Mouse (Mus musculus) limb, embryonic 12.5 days (tissue): Measurements from ENCODE around the gene Cntn6. TPM values are rescaled to one million over a fixed set of nuclear protein-coding genes. Genes with fewer than 3 reads are reported as not detected.

Source experiments
- ATAC-seq: fragments of 200-750 bp; cut with Nextera tagmentation; 2 replicates; pipeline ENCODE4 v1.8.0; 2017; ENCODE audit warnings: low read depth, moderate TSS enrichment; ENCODE audit not compliant: insufficient number of reproducible peaks, insufficient read depth, low FRiP score, low TSS enrichment
- H3K27ac ChIP-seq: fragments of 300-500 bp; sonication (generic); 2 replicates; pipeline ENCODE4 v1.5.1; 2016; ENCODE audit warnings: mild to moderate bottlenecking, moderate library complexity
- H3K27me3 ChIP-seq: fragments of 300-500 bp; sonication (generic); 2 replicates; pipeline ENCODE4 v1.6.1; 2016; ENCODE audit warnings: mild to moderate bottlenecking, moderate library complexity
- H3K36me3 ChIP-seq: fragments of 300-500 bp; sonication (generic); 2 replicates; pipeline ENCODE4 v1.6.1; 2016; ENCODE audit warnings: mild to moderate bottlenecking, moderate library complexity
- H3K4me1 ChIP-seq: fragments of 300-500 bp; sonication (generic); replicated peaks from 2 replicates; pipeline ENCODE4 v1.6.1; 2016
- H3K4me2 ChIP-seq: fragments of 300-500 bp; sonication (generic); 2 replicates; pipeline ENCODE4 v1.6.1; 2016; ENCODE audit warnings: mild to moderate bottlenecking, moderate library complexity
- H3K4me3 ChIP-seq: fragments of 300-500 bp; sonication (generic); replicated peaks from 2 replicates; pipeline ENCODE4 v1.5.1; 2016; ENCODE audit warnings: mild to moderate bottlenecking
- H3K9ac ChIP-seq: fragments of 300-500 bp; sonication (generic); replicated peaks from 2 replicates; pipeline ENCODE4 v1.6.1; 2016; ENCODE audit warnings: mild to moderate bottlenecking, moderate library complexity
- H3K9me3 ChIP-seq: fragments of 300-500 bp; sonication (generic); 2 replicates; pipeline ENCODE4 v1.6.1; 2016; ENCODE audit warnings: mild to moderate bottlenecking, moderate library complexity
- WGBS: fragments of 180-500 bp; shearing (Covaris S2); methylation state at CpG from one replicate; pipeline ENCODE4 v1.1.7; 2016; 5-methylcytosine and 5-hydroxymethylcytosine counted together
- polyA plus RNA-seq: library from polyadenylated mRNA; unstranded; fragments of >200 nt; fragmentation: Nextera tagmentation; extraction: Ambion mirVana; gene quantifications from 2 replicates; pipeline ENCODE4 v1.2.1, GENCODE M21; 2016

The Cntn6 gene
- polyA plus RNA-seq: 0.22 TPM in 1 of 2 replicates, not detected in the other

- ATAC-seq: no peak
- WGBS: 57% methylated on average over 11 of the region's 11 CpGs
- Histone ChIP-seq H3K36me3 (no peaks in the 10 kb centered on the region), H3K9ac (no peak within 1 kb of the TSS), H3K27ac (no peak within 1 kb of the TSS), H3K4me3 (no peak within 1 kb of the TSS), H3K9me3 (no peaks in the 10 kb centered on the region), H3K4me2 (no peak within 1 kb of the TSS; the same call in 1 of the 2 replicates), H3K4me1 (0 out of 2 replicates have a peak, but pooled peaks cover 5% of the 10 kb centered on the region), H3K27me3 (no peaks in the 10 kb centered on the region)
Measured at GRCm38 (mm10) chr6:104492490-104493431, at the start of gene Cntn6. TSS of gene Cntn6 (plus strand) at chr6:104492790.

- Histone ChIP-seq H3K27me3 (no peaks in the 10 kb centered on the region), H3K4me3 (no peak overlapping the region), H3K9me3 (no peaks in the 10 kb centered on the region), H3K4me2 (no peak overlapping the region), H3K27ac (no peak overlapping the region), H3K4me1 (0 out of 2 replicates have a peak, but pooled peaks cover 4% of the 10 kb centered on the region), H3K36me3 (no peaks in the 10 kb centered on the region), H3K9ac (no peak overlapping the region)
- ATAC-seq: no peak
- 53% methylated on average over 3 of the region's 3 CpGs for WGBS
Measured at GRCm38 (mm10) chr6:104443731-104444130, 48.9 kb upstream of the Cntn6 start.

- no peaks in the 10 kb centered on the region for H3K4me1 ChIP-seq
- H3K27me3 ChIP-seq: no peaks in the 10 kb centered on the region
- no peaks in the 10 kb centered on the region for H3K36me3 ChIP-seq
- H3K27ac ChIP-seq: no peak overlapping the region
- H3K4me3 ChIP-seq: no peak overlapping the region
- no peak overlapping the region for H3K4me2 ChIP-seq
- 89% methylated on average over 1 of the region's 1 CpGs for WGBS
- H3K9ac ChIP-seq: no peak overlapping the region
- ATAC-seq: no peak
- no peaks in the 10 kb centered on the region for H3K9me3 ChIP-seq
Measured at GRCm38 (mm10) chr6:104470706-104471105, 21.9 kb upstream of the Cntn6 start.

DNA sequence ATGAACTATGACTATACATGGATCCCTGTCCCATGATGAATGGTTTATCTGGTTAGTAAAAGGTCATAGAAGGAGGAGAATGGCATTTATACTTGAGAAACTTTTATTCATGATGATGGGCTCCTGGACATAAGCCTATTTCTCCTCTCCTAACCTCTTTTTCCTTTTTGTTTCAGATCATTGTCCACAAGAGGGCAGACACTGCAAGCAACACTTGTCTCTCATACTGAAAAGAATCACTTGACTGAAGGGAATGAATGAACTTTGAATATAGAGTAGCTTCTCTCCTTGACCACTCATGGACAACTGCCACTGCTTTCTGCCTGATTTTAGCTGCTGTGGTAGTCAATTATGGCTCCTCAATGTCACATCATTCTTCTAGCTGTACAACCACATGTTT is 13.3 kb upstream of the Cntn6 start:
- Histone ChIP-seq H3K4me2 (no peak overlapping the region), H3K4me3 (no peak overlapping the region), H3K9ac (no peak overlapping the region), H3K9me3 (no peaks in the 10 kb centered on the region), H3K27me3 (no peaks in the 10 kb centered on the region), H3K27ac (no peak overlapping the region), H3K36me3 (no peaks in the 10 kb centered on the region), H3K4me1 (no peaks in the 10 kb centered on the region)
- no peak for ATAC-seq

DNA sequence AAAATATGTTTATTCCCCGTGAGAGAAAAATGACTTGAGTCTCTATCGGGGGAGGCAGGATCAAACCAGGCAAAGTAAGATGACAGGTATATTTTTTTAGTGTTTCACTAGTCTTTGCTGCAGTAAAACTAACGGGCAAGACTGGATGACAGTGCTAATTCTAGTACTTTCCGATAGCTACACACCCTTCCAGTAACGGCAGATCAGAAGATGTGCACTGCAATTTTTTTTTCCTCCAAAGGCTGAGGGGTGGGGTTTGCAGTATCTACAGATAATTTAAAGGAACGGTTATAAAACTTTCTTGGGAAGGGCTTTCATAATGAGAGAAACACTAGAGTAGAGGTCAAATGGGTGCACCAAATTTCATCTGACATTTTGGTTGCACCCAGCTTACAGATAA is 869 bp downstream of the Cntn6 start:
- WGBS: 80% methylated on average over 6 of the region's 6 CpGs
- Histone ChIP-seq H3K36me3 (no peaks in the 10 kb centered on the region), H3K27ac (no peak overlapping the region), H3K4me1 (0 out of 2 replicates have a peak, but pooled peaks cover 5% of the 10 kb centered on the region), H3K4me3 (no peak overlapping the region), H3K4me2 (no peak overlapping the region), H3K9ac (no peak overlapping the region), H3K9me3 (no peaks in the 10 kb centered on the region), H3K27me3 (no peaks in the 10 kb centered on the region)
- no peak for ATAC-seq

DNA sequence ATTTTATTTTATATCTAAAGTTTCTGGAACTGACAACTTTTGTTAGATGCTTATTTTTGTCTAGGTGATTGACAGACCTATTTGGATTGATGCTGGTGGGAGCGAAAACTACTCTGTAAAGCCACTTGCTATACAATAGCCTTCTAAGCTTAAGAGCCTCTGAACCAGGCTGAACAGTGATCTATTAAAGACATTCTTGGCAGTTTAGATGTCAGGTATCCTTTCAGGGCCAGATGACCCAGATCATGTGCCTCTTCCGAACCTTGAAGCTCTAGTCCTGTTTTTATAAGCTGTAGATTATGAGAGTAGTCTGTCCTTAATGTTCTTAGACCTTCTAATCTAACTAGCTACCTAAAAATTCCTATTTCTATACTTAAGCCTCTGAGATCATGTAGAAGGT is 3.2 kb downstream of the Cntn6 start:
- no peak overlapping the region for H3K9ac ChIP-seq

GRCm38 (mm10) chr6:104563993-104564392 is 71.4 kb downstream of the Cntn6 start:
- WGBS: 96% methylated on average over 1 of the region's 1 CpGs
- no peak overlapping the region for H3K4me3 ChIP-seq
- no peak for ATAC-seq

More for the DNA sequence above, 3.2 kb downstream of the Cntn6 start:
- Histone ChIP-seq H3K4me1 (0 out of 2 replicates have a peak, but pooled peaks cover 5% of the 10 kb centered on the region), H3K4me3 (no peak overlapping the region), H3K27me3 (no peaks in the 10 kb centered on the region), H3K36me3 (no peaks in the 10 kb centered on the region), H3K27ac (no peak overlapping the region), H3K9me3 (no peaks in the 10 kb centered on the region), H3K4me2 (no peak overlapping the region)
- ATAC-seq: no peak
- WGBS: 83% methylated on average over 2 of the region's 2 CpGs

GRCm38 (mm10) chr6:104569564-104569963 is 77.0 kb downstream of the Cntn6 start:
- Histone ChIP-seq H3K4me3 (no peak overlapping the region), H3K27me3 (no peaks in the 10 kb centered on the region), H3K9ac (no peak overlapping the region), H3K4me2 (no peak overlapping the region), H3K27ac (no peak overlapping the region), H3K9me3 (no peaks in the 10 kb centered on the region), H3K36me3 (no peaks in the 10 kb centered on the region), H3K4me1 (no peaks in the 10 kb centered on the region)
- ATAC-seq: no peak

More at GRCm38 (mm10) chr6:104563993-104564392, 71.4 kb downstream of the Cntn6 start:
- no peak overlapping the region for H3K4me2 ChIP-seq
- no peaks in the 10 kb centered on the region for H3K36me3 ChIP-seq
- no peak overlapping the region for H3K27ac ChIP-seq
- no peaks in the 10 kb centered on the region for H3K27me3 ChIP-seq
- no peaks in the 10 kb centered on the region for H3K9me3 ChIP-seq
- no peak overlapping the region for H3K9ac ChIP-seq
- no peaks in the 10 kb centered on the region for H3K4me1 ChIP-seq

DNA sequence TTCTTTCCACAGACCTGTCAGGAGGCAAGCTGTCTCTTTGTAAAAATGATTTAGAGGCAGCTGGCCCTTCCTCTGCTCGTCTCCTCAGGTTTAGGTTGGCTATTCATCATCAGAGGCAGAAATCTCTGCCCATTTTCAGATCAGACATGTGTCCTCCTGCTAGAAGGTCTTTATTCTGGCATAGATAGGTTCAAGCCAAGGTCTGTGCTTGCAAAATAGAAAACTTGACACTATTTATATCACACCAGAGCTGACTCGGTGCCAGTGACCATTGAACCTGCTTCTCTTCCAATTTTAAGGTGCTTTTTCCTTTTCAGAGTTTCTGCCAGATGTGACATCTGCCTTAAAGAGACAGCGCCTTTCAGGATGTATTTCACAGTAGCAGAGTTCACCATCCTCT is 95.4 kb downstream of the Cntn6 start:
- H3K36me3 ChIP-seq: no peaks in the 10 kb centered on the region
- no peak overlapping the region for H3K4me3 ChIP-seq
- no peaks in the 10 kb centered on the region for H3K9me3 ChIP-seq
- ATAC-seq: no peak
- WGBS: 54% methylated on average over 3 of the region's 3 CpGs
- H3K27ac ChIP-seq: no peak overlapping the region
- H3K9ac ChIP-seq: no peak overlapping the region
- no peak overlapping the region for H3K4me2 ChIP-seq
- H3K4me1 ChIP-seq: no peaks in the 10 kb centered on the region
- no peaks in the 10 kb centered on the region for H3K27me3 ChIP-seq

DNA sequence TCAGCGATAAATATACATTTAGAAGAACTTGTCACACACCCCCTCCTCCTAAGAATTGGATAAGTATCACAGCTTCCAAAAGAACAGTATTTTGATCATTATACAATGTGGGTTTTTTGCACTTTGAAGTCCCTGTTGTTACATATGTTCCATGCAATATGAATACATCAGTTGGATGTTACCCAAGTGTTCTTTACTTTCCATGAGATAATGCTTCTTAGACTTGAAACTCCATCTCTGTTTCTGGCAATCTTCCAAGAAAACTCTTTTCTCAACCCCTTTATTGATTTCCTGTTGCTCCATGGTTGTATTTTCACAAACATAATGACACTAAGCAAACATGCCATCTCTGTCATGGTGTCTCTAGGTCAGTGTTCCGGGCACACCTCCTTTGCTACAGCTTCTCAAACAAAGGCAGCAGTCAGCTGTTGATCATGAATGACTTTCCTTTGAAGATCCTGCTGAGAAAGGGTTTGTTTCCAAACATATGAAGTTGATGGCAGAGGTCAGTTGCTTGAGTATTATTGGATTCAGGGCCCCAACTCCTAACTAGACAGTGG is 108.3 kb downstream of the Cntn6 start:
- no peak overlapping the region for H3K4me3 ChIP-seq
- 92% methylated on average over 2 of the region's 2 CpGs for WGBS
- ATAC-seq: no peak
- H3K27me3 ChIP-seq: no peaks in the 10 kb centered on the region
- no peak overlapping the region for H3K27ac ChIP-seq
- H3K9ac ChIP-seq: no peak overlapping the region
- H3K9me3 ChIP-seq: no peaks in the 10 kb centered on the region
- no peaks in the 10 kb centered on the region for H3K36me3 ChIP-seq
- no peaks in the 10 kb centered on the region for H3K4me1 ChIP-seq
- H3K4me2 ChIP-seq: no peak overlapping the region

GRCm38 (mm10) chr6:104602894-104603293 is 110.3 kb downstream of the Cntn6 start:
- Histone ChIP-seq H3K4me1 (no peaks in the 10 kb centered on the region), H3K36me3 (no peaks in the 10 kb centered on the region), H3K9ac (no peak overlapping the region), H3K4me2 (no peak overlapping the region), H3K9me3 (no peaks in the 10 kb centered on the region), H3K27me3 (no peaks in the 10 kb centered on the region), H3K4me3 (no peak overlapping the region), H3K27ac (no peak overlapping the region)
- ATAC-seq: no peak
